Mouse (Mus musculus): ENCODE measurements around the gene Myo3a. TPM values are rescaled to one million over a fixed set of nuclear protein-coding genes. Genes with fewer than 3 reads are reported as not detected.

Myo3a gene
- polyA plus RNA-seq, 1 experiment from 2014 or later: not detected

GRCm38 (mm10) chr2:22627147-22627666, 399.9 kb downstream of the Myo3a start:
- Histone ChIP-seq H3K36me3 (ENCODE audit: control insufficient read depth, insufficient read depth, low read length) (no peaks in the 10 kb centered on the region), H3K4me2 (ENCODE audit: low read length) (no peak overlapping the region), H3K9ac (ENCODE audit: low read length) (no peak overlapping the region), H3K9me3 (ENCODE audit: control insufficient read depth, low read length) (no peaks in the 10 kb centered on the region), H3K4me1 (ENCODE audit: control insufficient read depth in 2 of 2, insufficient read depth in 2 of 2, low read length in 2 of 2) (peaks cover 4 to 17% of the 10 kb centered on the region in 2 experiments; a peak in 3 of 4 replicates), H3K27me3 (ENCODE audit: control insufficient read depth, insufficient read depth, low read length) (peaks cover 56% of the 10 kb centered on the region), H3K27ac (replicated peaks in 1 of 2; ENCODE audit: control insufficient read depth in 1 of 2, insufficient read depth in 1 of 2, low read depth in 2 of 2, low read length in 2 of 2) (no peak overlapping the region), H3K4me3 (ENCODE audit: control insufficient read depth in 1 of 2, insufficient read depth in 1 of 2, low read depth in 1 of 2, low read length in 2 of 2) (no peak overlapping the region)
- WGBS: 40% methylated on average over 3 of the region's 3 CpGs
- no peak for ATAC-seq (ENCODE audit: insufficient number of reproducible peaks, insufficient read depth, low FRiP score, low read depth)

GRCm38 (mm10) chr2:22627819-22628432, 400.6 kb downstream of the Myo3a start:
- ATAC-seq (ENCODE audit: insufficient number of reproducible peaks, insufficient read depth, low FRiP score, low read depth): no peak
- Histone ChIP-seq H3K4me3 (ENCODE audit: control insufficient read depth in 1 of 2, insufficient read depth in 1 of 2, low read depth in 1 of 2, low read length in 2 of 2) (no peak overlapping the region), H3K4me1 (ENCODE audit: control insufficient read depth in 2 of 2, insufficient read depth in 2 of 2, low read length in 2 of 2) (peaks cover 4 to 10% of the 10 kb centered on the region in 2 experiments; a peak in 3 of 4 replicates), H3K4me2 (ENCODE audit: low read length) (no peak overlapping the region), H3K9me3 (ENCODE audit: control insufficient read depth, low read length) (no peaks in the 10 kb centered on the region), H3K27me3 (ENCODE audit: control insufficient read depth, insufficient read depth, low read length) (peaks cover 48% of the 10 kb centered on the region), H3K9ac (ENCODE audit: low read length) (no peak overlapping the region), H3K36me3 (ENCODE audit: control insufficient read depth, insufficient read depth, low read length) (no peaks in the 10 kb centered on the region), H3K27ac (replicated peaks in 1 of 2; ENCODE audit: control insufficient read depth in 1 of 2, insufficient read depth in 1 of 2, low read depth in 2 of 2, low read length in 2 of 2) (no peak overlapping the region)
- 23% methylated on average over 5 of the region's 5 CpGs for WGBS

GRCm38 (mm10) chr2:22634766-22635165, 407.5 kb downstream of the Myo3a start:
- ATAC-seq (ENCODE audit: insufficient number of reproducible peaks, insufficient read depth, low FRiP score, low read depth): no peak
- Histone ChIP-seq H3K9ac (ENCODE audit: low read length) (no peak overlapping the region), H3K27ac (replicated peaks in 1 of 2; ENCODE audit: control insufficient read depth in 1 of 2, insufficient read depth in 1 of 2, low read depth in 2 of 2, low read length in 2 of 2) (no peak overlapping the region), H3K4me2 (ENCODE audit: low read length) (no peak overlapping the region), H3K36me3 (ENCODE audit: control insufficient read depth, insufficient read depth, low read length) (no peaks in the 10 kb centered on the region), H3K27me3 (ENCODE audit: control insufficient read depth, insufficient read depth, low read length) (no peaks in the 10 kb centered on the region), H3K4me3 (ENCODE audit: control insufficient read depth in 1 of 2, insufficient read depth in 1 of 2, low read depth in 1 of 2, low read length in 2 of 2) (no peak overlapping the region), H3K9me3 (ENCODE audit: control insufficient read depth, low read length) (no peaks in the 10 kb centered on the region), H3K4me1 (ENCODE audit: control insufficient read depth in 2 of 2, insufficient read depth in 2 of 2, low read length in 2 of 2) (no peaks in the 10 kb centered on the region)
- 40% methylated on average over 8 of the region's 8 CpGs for WGBS

GRCm38 (mm10) chr2:22646134-22646533, 418.8 kb downstream of the Myo3a start:
- Histone ChIP-seq H3K27me3 (ENCODE audit: control insufficient read depth, insufficient read depth, low read length) (no peaks in the 10 kb centered on the region), H3K4me2 (ENCODE audit: low read length) (no peak overlapping the region), H3K9ac (ENCODE audit: low read length) (no peak overlapping the region), H3K27ac (replicated peaks in 1 of 2; ENCODE audit: control insufficient read depth in 1 of 2, insufficient read depth in 1 of 2, low read depth in 2 of 2, low read length in 2 of 2) (no peak overlapping the region), H3K9me3 (ENCODE audit: control insufficient read depth, low read length) (no peaks in the 10 kb centered on the region), H3K36me3 (ENCODE audit: control insufficient read depth, insufficient read depth, low read length) (no peaks in the 10 kb centered on the region), H3K4me1 (ENCODE audit: control insufficient read depth in 2 of 2, insufficient read depth in 2 of 2, low read length in 2 of 2) (no peaks in the 10 kb centered on the region), H3K4me3 (ENCODE audit: control insufficient read depth in 1 of 2, insufficient read depth in 1 of 2, low read depth in 1 of 2, low read length in 2 of 2) (no peak overlapping the region)
- WGBS: 54% methylated on average over 1 of the region's 1 CpGs
- ATAC-seq (ENCODE audit: insufficient number of reproducible peaks, insufficient read depth, low FRiP score, low read depth): no peak

- no peaks in the 10 kb centered on the region for H3K27me3 ChIP-seq (ENCODE audit: control insufficient read depth, insufficient read depth, low read length)
- H3K4me1 ChIP-seq (ENCODE audit: control insufficient read depth in 2 of 2, insufficient read depth in 2 of 2, low read length in 2 of 2): no peaks in the 10 kb centered on the region
- H3K4me2 ChIP-seq (ENCODE audit: low read length): no peak overlapping the region
- ATAC-seq (ENCODE audit: insufficient number of reproducible peaks, insufficient read depth, low FRiP score, low read depth): no peak
- no peaks in the 10 kb centered on the region for H3K36me3 ChIP-seq (ENCODE audit: control insufficient read depth, insufficient read depth, low read length)
- no peak overlapping the region for H3K4me3 ChIP-seq (ENCODE audit: control insufficient read depth in 1 of 2, insufficient read depth in 1 of 2, low read depth in 1 of 2, low read length in 2 of 2)
- 77% methylated on average over 1 of the region's 1 CpGs for WGBS
- H3K27ac ChIP-seq (replicated peaks in 1 of 2; ENCODE audit: control insufficient read depth in 1 of 2, insufficient read depth in 1 of 2, low read depth in 2 of 2, low read length in 2 of 2): no peak overlapping the region
- no peaks in the 10 kb centered on the region for H3K9me3 ChIP-seq (ENCODE audit: control insufficient read depth, low read length)
- no peak overlapping the region for H3K9ac ChIP-seq (ENCODE audit: low read length)
These were observed 421.1 kb downstream of the Myo3a start for GRCm38 (mm10) chr2:22648394-22648793.

- H3K9ac ChIP-seq (ENCODE audit: low read length): no peak overlapping the region
- H3K4me3 ChIP-seq (ENCODE audit: control insufficient read depth in 1 of 2, insufficient read depth in 1 of 2, low read depth in 1 of 2, low read length in 2 of 2): no peak overlapping the region
- no peaks in the 10 kb centered on the region for H3K27me3 ChIP-seq (ENCODE audit: control insufficient read depth, insufficient read depth, low read length)
- WGBS: 41% methylated on average over 4 of the region's 4 CpGs
- H3K27ac ChIP-seq (replicated peaks in 1 of 2; ENCODE audit: control insufficient read depth in 1 of 2, insufficient read depth in 1 of 2, low read depth in 2 of 2, low read length in 2 of 2): no peak overlapping the region
- H3K9me3 ChIP-seq (ENCODE audit: control insufficient read depth, low read length): no peaks in the 10 kb centered on the region
- no peak for ATAC-seq (ENCODE audit: insufficient number of reproducible peaks, insufficient read depth, low FRiP score, low read depth)
- H3K36me3 ChIP-seq (ENCODE audit: control insufficient read depth, insufficient read depth, low read length): no peaks in the 10 kb centered on the region
- H3K4me2 ChIP-seq (ENCODE audit: low read length): no peak overlapping the region
- no peaks in the 10 kb centered on the region for H3K4me1 ChIP-seq (ENCODE audit: control insufficient read depth in 2 of 2, insufficient read depth in 2 of 2, low read length in 2 of 2)
These were observed 424.5 kb downstream of the Myo3a start for GRCm38 (mm10) chr2:22651826-22652225.

- Histone ChIP-seq H3K27me3 (ENCODE audit: control insufficient read depth, insufficient read depth, low read length) (no peaks in the 10 kb centered on the region), H3K36me3 (ENCODE audit: control insufficient read depth, insufficient read depth, low read length) (no peaks in the 10 kb centered on the region), H3K4me2 (ENCODE audit: low read length) (no peak overlapping the region), H3K27ac (replicated peaks in 1 of 2; ENCODE audit: control insufficient read depth in 1 of 2, insufficient read depth in 1 of 2, low read depth in 2 of 2, low read length in 2 of 2) (no peak overlapping the region), H3K4me3 (ENCODE audit: control insufficient read depth in 1 of 2, insufficient read depth in 1 of 2, low read depth in 1 of 2, low read length in 2 of 2) (no peak overlapping the region), H3K9me3 (ENCODE audit: control insufficient read depth, low read length) (no peaks in the 10 kb centered on the region), H3K4me1 (ENCODE audit: control insufficient read depth in 2 of 2, insufficient read depth in 2 of 2, low read length in 2 of 2) (no peaks in the 10 kb centered on the region), H3K9ac (ENCODE audit: low read length) (no peak overlapping the region)
- 65% methylated on average over 1 of the region's 1 CpGs for WGBS
- no peak for ATAC-seq (ENCODE audit: insufficient number of reproducible peaks, insufficient read depth, low FRiP score, low read depth)
These were observed 436.4 kb downstream of the Myo3a start for GRCm38 (mm10) chr2:22663731-22664130.

All from heart, embryonic 14.5 days (tissue).